35 mouse cellular contexts compared by ENCODE assay signal in genomic region chr13:8050930-8051495, GRCm38 (mm10).
"Had no signal": no experiment of that assay in that cellular context is flagged by ENCODE, and none has a peak within 500 bp of the region (broad histone marks: within the 10 kb centered on the region; RNA-seq: fewer than 3 reads in every experiment).

No protein-coding gene starts in this region.

- H3K9me3 ChIP-seq: heart, embryonic 10.5 days; heart, embryonic 12.5 days; heart, embryonic 13.5 days; heart, embryonic 15.5 days; hindbrain, embryonic 10.5 days; hindbrain, embryonic 12.5 days; hindbrain, embryonic 13.5 days; hindbrain, embryonic 15.5 days; intestine, embryonic 15.5 days; kidney, embryonic 15.5 days had no signal

- H3K4me3 ChIP-seq: heart, adult 2 months; heart, embryonic 10.5 days; heart, embryonic 12.5 days; heart, embryonic 13.5 days; heart, embryonic 15.5 days; hindbrain, embryonic 10.5 days; hindbrain, embryonic 12.5 days; hindbrain, embryonic 13.5 days; hindbrain, embryonic 15.5 days; intestine, embryonic 15.5 days; kidney, embryonic 15.5 days; layer of hippocampus, adult 2 months had no signal

- DNase-seq: heart, adult 2 months; heart, postnatal 14 days; heart, postnatal 36 days; heart, postnatal 4 days; kidney, adult 11 months; kidney, adult 18-20 months; kidney, adult 2 months; kidney, adult 8-10 months; kidney, adult 9 months; kidney, postnatal 10 days; kidney, postnatal 14 days; kidney, postnatal 25 days; kidney, postnatal 36 days; kidney, postnatal 4 days; layer of hippocampus, adult 9-11 months; layer of hippocampus, postnatal 36 days had no signal

- H3K4me2 ChIP-seq: heart, embryonic 11.5 days; heart, embryonic 12.5 days; heart, embryonic 13.5 days; heart, embryonic 15.5 days; hindbrain, embryonic 12.5 days; hindbrain, embryonic 13.5 days; hindbrain, embryonic 14.5 days; hindbrain, embryonic 15.5 days; intestine, embryonic 15.5 days; kidney, embryonic 15.5 days had no signal

- H3K4me1 ChIP-seq: heart, embryonic 10.5 days; heart, embryonic 12.5 days; heart, embryonic 13.5 days; heart, embryonic 15.5 days; hindbrain, embryonic 10.5 days; hindbrain, embryonic 12.5 days; hindbrain, embryonic 13.5 days; hindbrain, embryonic 15.5 days; intestine, embryonic 15.5 days; kidney, embryonic 15.5 days had no signal

- H3K27ac ChIP-seq: heart, adult 2 months; heart, embryonic 10.5 days; heart, embryonic 13.5 days; heart, embryonic 15.5 days; hindbrain, embryonic 10.5 days; hindbrain, embryonic 12.5 days; hindbrain, embryonic 13.5 days; hindbrain, embryonic 14.5 days; hindbrain, embryonic 15.5 days; hindbrain, postnatal 0 days; intestine, embryonic 15.5 days; kidney, embryonic 15.5 days; kidney, postnatal 0 days; layer of hippocampus, adult 2 months had no signal

- H3K36me3 ChIP-seq: heart, embryonic 10.5 days; heart, embryonic 12.5 days; heart, embryonic 13.5 days; heart, embryonic 15.5 days; hindbrain, embryonic 10.5 days; hindbrain, embryonic 12.5 days; hindbrain, embryonic 13.5 days; hindbrain, embryonic 15.5 days; intestine, embryonic 15.5 days; kidney, embryonic 15.5 days had no signal

- ATAC-seq: hindbrain, embryonic 16.5 days; hindbrain, postnatal 0 days; inflammation-experienced regulatory T-cells, adult 6 months; intestine, embryonic 15.5 days; intestine, embryonic 16.5 days; intestine, postnatal 0 days had no signal

- H3K9ac ChIP-seq: heart, embryonic 12.5 days; heart, embryonic 13.5 days; heart, embryonic 15.5 days; hindbrain, embryonic 12.5 days; hindbrain, embryonic 13.5 days; hindbrain, embryonic 14.5 days; hindbrain, embryonic 15.5 days; intestine, embryonic 15.5 days; kidney, embryonic 15.5 days had no signal

- H3K27me3 ChIP-seq: heart, embryonic 12.5 days; heart, embryonic 13.5 days; heart, embryonic 15.5 days; hindbrain, embryonic 12.5 days; hindbrain, embryonic 13.5 days; hindbrain, embryonic 15.5 days; intestine, embryonic 15.5 days; kidney, embryonic 15.5 days had no signal
